Mouse (Mus musculus) c-Kit-positive CD71-positive TER-119-negative erythroid progenitor cells, embryonic 14.5 days (primary cell): Measurements from ENCODE around the gene Gm11032.
"Not testable (repeated sequence)": the region's sequence is repeated elsewhere in the genome, so short reads cannot be mapped to it uniquely, and the experiment has no call there.

Experiments used
- DNase-seq: peaks from one replicate; pipeline ENCODE4 v3.0.0-alpha.2; 2013; ENCODE audit warnings: low read depth

Gm11032 gene

GRCm38 (mm10) chr11:4625931-4626330 is 6.1 kb downstream of the Gm11032 start:
- DNase-seq = no peak

- no peak for DNase-seq
Measured at GRCm38 (mm10) chr11:4627636-4628035, 7.8 kb downstream of the Gm11032 start.

GRCm38 (mm10) chr11:4629861-4630280 is 10.0 kb downstream of the Gm11032 start:
- DNase-seq = no peak

- no peak for DNase-seq
Measured at GRCm38 (mm10) chr11:4633420-4633819, 13.6 kb downstream of the Gm11032 start.

- no peak for DNase-seq
Measured at GRCm38 (mm10) chr11:4634395-4634794, 14.5 kb downstream of the Gm11032 start.

- no peak for DNase-seq
Measured at GRCm38 (mm10) chr11:4636782-4637342, 17.0 kb downstream of the Gm11032 start.

GRCm38 (mm10) chr11:4637534-4638234 is 17.8 kb downstream of the Gm11032 start, which contains the start of gene Ascc2:
Gene Ascc2 (plus strand): TSS chr11:4637747.
- peak; percentile 90 for DNase-seq

GRCm38 (mm10) chr11:4638261-4638660 is 18.4 kb downstream of the Gm11032 start:
- no peak for DNase-seq

GRCm38 (mm10) chr11:4641185-4641584 is 21.3 kb downstream of the Gm11032 start:
- DNase-seq = no peak

- DNase-seq = no peak
Measured at GRCm38 (mm10) chr11:4643722-4644121, 23.9 kb downstream of the Gm11032 start.

GRCm38 (mm10) chr11:4645180-4645579 is 25.3 kb downstream of the Gm11032 start:
- DNase-seq = not testable (repeated sequence)

- no peak for DNase-seq
Measured at GRCm38 (mm10) chr11:4646409-4646808, 26.5 kb downstream of the Gm11032 start.

GRCm38 (mm10) chr11:4659818-4660217 is 40.0 kb downstream of the Gm11032 start:
- DNase-seq = peak; percentile 42

- peak; percentile 31 for DNase-seq
Measured at GRCm38 (mm10) chr11:4660309-4661025, 40.6 kb downstream of the Gm11032 start.

- DNase-seq = peak; percentile 15
Measured at GRCm38 (mm10) chr11:4661324-4661723, 41.5 kb downstream of the Gm11032 start.

GRCm38 (mm10) chr11:4661871-4662495 is 42.1 kb downstream of the Gm11032 start:
- DNase-seq = no peak

- DNase-seq = no peak
Measured at GRCm38 (mm10) chr11:4662496-4662878, 42.6 kb downstream of the Gm11032 start.
